Mouse (Mus musculus): Measurements from ENCODE around the gene Shank2.

- no peak for TF ChIP-seq CHD2 (IDR thresholded peaks at IDR 0.05; ENCODE audit: low read depth, low read length)
- no peak for TF ChIP-seq HCFC1 (IDR thresholded peaks at IDR 0.05; ENCODE audit: borderline replicate concordance, insufficient read depth, low read length)
- no peak for TF ChIP-seq MAFK (IDR thresholded peaks at IDR 0.05; ENCODE audit: insufficient read depth, low read depth, low read length)
Observed at GRCm38 (mm10) chr7:144316224-144316623, 314.5 kb downstream of the Shank2 start.
